8 mouse cellular contexts compared by ENCODE assay signal in the genomic region with DNA sequence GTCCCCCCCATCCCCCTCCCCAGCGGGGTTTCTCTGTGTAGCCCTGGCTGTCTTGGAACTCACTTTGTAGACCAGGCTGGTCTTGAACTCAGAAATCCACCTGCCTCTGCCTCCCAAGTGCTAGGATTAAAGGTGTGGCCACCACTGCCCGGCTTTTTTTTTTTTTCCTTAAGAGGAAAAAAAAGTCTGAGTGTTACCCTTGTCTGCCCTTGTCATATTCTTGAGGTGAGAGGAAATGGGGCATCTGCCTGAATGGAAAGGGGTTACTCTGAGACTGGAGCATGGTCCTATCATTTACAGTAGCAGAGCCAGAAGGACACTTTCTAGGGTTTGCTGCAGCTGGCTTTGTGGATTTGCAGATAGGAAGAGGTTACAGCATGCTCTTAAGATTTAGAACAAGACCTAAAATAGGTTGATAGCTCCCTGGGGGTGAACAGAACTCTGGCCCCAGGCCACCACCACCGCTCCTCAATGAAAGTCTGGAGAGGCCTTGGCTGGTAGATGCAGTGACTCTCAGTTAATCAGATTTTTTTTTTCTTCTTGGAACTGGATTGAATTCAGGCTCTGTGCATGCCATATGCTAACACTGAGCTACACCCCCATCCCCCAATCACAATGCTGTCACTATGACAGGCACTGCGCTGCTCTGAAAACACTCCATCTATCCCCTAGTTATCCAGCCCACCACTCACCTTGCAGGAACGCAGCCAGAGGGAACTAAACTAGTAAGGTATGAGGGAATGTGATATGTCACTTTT. TPM values are rescaled to one million over a fixed set of nuclear protein-coding genes. Genes with fewer than 3 reads are reported as not detected.
DNase-seq lines count a peak whose midpoint lies in the region; ATAC-seq and TF ChIP-seq lines count a peak whose summit lies in the region.

No protein-coding gene starts in this region.

- DNase-seq in gastrocnemius, adult 2 months = peak; percentile 60
- no peak for DNase-seq in gastrocnemius, postnatal 36 days
- peak; percentile 44 for DNase-seq in NIH3T3 (ENCODE audit: low read depth)
- peak; percentile 87 for DNase-seq in forebrain, embryonic 14.5 days (ENCODE audit: low spot score)
- peak; percentile 43 to 54 for DNase-seq in layer of hippocampus, postnatal 10 days (ENCODE audit: low spot score in 2 of 2)
- DNase-seq in spleen, postnatal 10 days (ENCODE audit: low spot score in 2 of 2) = no peak
- DNase-seq in urinary bladder, postnatal 4 days (ENCODE audit: low spot score in 2 of 2) = no peak
- no peak for DNase-seq in frontal cortex, postnatal 25 days (ENCODE audit: low spot score in 2 of 2)

- H3K27ac ChIP-seq in gastrocnemius, adult 2 months = peak overlapping the region; percentile 35
- peak overlapping the region; percentile 83 for H3K27ac ChIP-seq in forebrain, embryonic 14.5 days (ENCODE audit: low read depth, low read length)

- peak overlapping the region; percentile 39; the same call in 1 of the 2 replicates for H3K4me2 ChIP-seq in forebrain, embryonic 14.5 days (ENCODE audit: low read length)

- no peaks in the 10 kb centered on the region for H3K27me3 ChIP-seq in forebrain, embryonic 14.5 days (replicated peaks; ENCODE audit: control insufficient read depth, insufficient read depth, low read length)

- no peak overlapping the region for H3K4me3 ChIP-seq in gastrocnemius, adult 2 months
- no peak overlapping the region for H3K4me3 ChIP-seq in forebrain, embryonic 14.5 days (ENCODE audit: low read depth, low read length)

- peak; percentile 46; the same call in 1 of the 2 replicates for ATAC-seq in forebrain, embryonic 14.5 days

- no peaks in the 10 kb centered on the region for H3K9me3 ChIP-seq in forebrain, embryonic 14.5 days (replicated peaks; ENCODE audit: control insufficient read depth, low read length)

- no peak overlapping the region for H3K9ac ChIP-seq in forebrain, embryonic 14.5 days (ENCODE audit: low read length)

- no peaks in the 10 kb centered on the region for H3K36me3 ChIP-seq in forebrain, embryonic 14.5 days (ENCODE audit: control insufficient read depth, insufficient read depth, low read length)

- TF ChIP-seq CTCF in gastrocnemius, adult 2 months (IDR thresholded peaks at IDR 0.05) = no peak

- intact Hi-C loops in gastrocnemius, adult 2 months (cut with DNase I) = loop anchor here (1.0 to 10.0 kb wide), 3 partner anchors 75 to 199 kb away; a partner anchor contains a TSS
- intact Hi-C loops in gastrocnemius, postnatal 36 days (cut with DNase I) = loop anchor here (1.0 to 2.0 kb wide), 2 partner anchors 77 to 107 kb away; no protein-coding TSS in a partner anchor

- 67% methylated on average over 4 of the region's 5 CpGs for WGBS in forebrain, embryonic 14.5 days

- peaks cover 36% of the 10 kb centered on the region for H3K4me1 ChIP-seq in forebrain, embryonic 14.5 days (ENCODE audit: control insufficient read depth, insufficient read depth, low read length)

RNA-seq across cellular contexts. Expression of a gene that starts 9.3 kb away (rescaled TPM):
- total RNA-seq in gastrocnemius, adult 2 months (2021) = 10 to 100 TPM; 13.6 to 14.4 TPM
- total RNA-seq in gastrocnemius, postnatal 36 days (2021) = 10 to 100 TPM; 13.5 to 14.3 TPM
- 92.0 and 113 TPM in 2 replicates for polyA plus RNA-seq in forebrain, embryonic 14.5 days (2014; fragmentation: Nextera tagmentation; extraction: Ambion mirVana)
- 10 to 100 TPM; 28.9 to 34.7 TPM for total RNA-seq in layer of hippocampus, postnatal 10 days (2021)

RNA-seq across cellular contexts. Expression of a gene that starts 23.2 kb away (rescaled TPM):
- total RNA-seq in gastrocnemius, adult 2 months (2021) = 1 to 10 TPM; 1.5 to 3.2 TPM
- 1 to 10 TPM; 1.6 to 2.1 TPM for total RNA-seq in gastrocnemius, postnatal 36 days (2021)
- polyA plus RNA-seq in forebrain, embryonic 14.5 days (2014; fragmentation: Nextera tagmentation; extraction: Ambion mirVana) = 670 and 797 TPM in 2 replicates
- 1,000 to 10,000 TPM; 1,434 to 1,803 TPM for total RNA-seq in layer of hippocampus, postnatal 10 days (2021)

Comparison
In these comparisons a context has a peak if more than half of its experiments do, and no peak if none do; other contexts are left out.
1. DNase-seq: peak in gastrocnemius, adult 2 months (single experiment), NIH3T3 (single experiment), forebrain, embryonic 14.5 days (single experiment) and layer of hippocampus, postnatal 10 days (2 of 2); none in gastrocnemius, postnatal 36 days (0 of 2), spleen, postnatal 10 days (0 of 2), urinary bladder, postnatal 4 days (0 of 2) and frontal cortex, postnatal 25 days (0 of 2).
2. RNA of a gene that starts 23.2 kb away (total RNA-seq): 1,434 to 1,803 TPM in layer of hippocampus, postnatal 10 days; 1.5 to 3.2 TPM in gastrocnemius, adult 2 months and 1.6 to 2.1 TPM in gastrocnemius, postnatal 36 days; every median in the first group is over 100 times any median in the second.